Mouse (Mus musculus): ENCODE results near the gene Sgms2. TPM values are rescaled to one million over a fixed set of nuclear protein-coding genes. Genes with fewer than 3 reads are reported as not detected.

Gene Sgms2
- polyA plus RNA-seq, 1 experiment: not detected

GRCm38 (mm10) chr3:131347831-131348578 lies 143.2 kb downstream of the Sgms2 start:
- no peak for TF ChIP-seq GATA1 (IDR thresholded peaks at IDR 0.05; ENCODE audit: low read length)

GRCm38 (mm10) chr3:131345903-131346302 lies 145.3 kb downstream of the Sgms2 start:
- TF ChIP-seq GATA1 (IDR thresholded peaks at IDR 0.05; ENCODE audit: low read length): no peak

- TF ChIP-seq GATA1 (IDR thresholded peaks at IDR 0.05; ENCODE audit: low read length): no peak
Observed at GRCm38 (mm10) chr3:131343311-131343710, 147.9 kb downstream of the Sgms2 start.

- TF ChIP-seq GATA1 (IDR thresholded peaks at IDR 0.05; ENCODE audit: low read length): no peak
Observed at GRCm38 (mm10) chr3:131340885-131341284, 150.3 kb downstream of the Sgms2 start.

- TF ChIP-seq GATA1 (IDR thresholded peaks at IDR 0.05; ENCODE audit: low read length): no peak
Observed at GRCm38 (mm10) chr3:131339280-131339679, 151.9 kb downstream of the Sgms2 start.

- TF ChIP-seq GATA1 (IDR thresholded peaks at IDR 0.05; ENCODE audit: low read length): no peak
Observed at GRCm38 (mm10) chr3:131336629-131337028, 154.6 kb downstream of the Sgms2 start.

GRCm38 (mm10) chr3:131335117-131335547 lies 156.1 kb downstream of the Sgms2 start:
- TF ChIP-seq GATA1 (IDR thresholded peaks at IDR 0.05; ENCODE audit: low read length): no peak

GRCm38 (mm10) chr3:131327189-131327588 lies 164.0 kb downstream of the Sgms2 start:
- TF ChIP-seq GATA1 (IDR thresholded peaks at IDR 0.05; ENCODE audit: low read length): no peak

- TF ChIP-seq GATA1 (IDR thresholded peaks at IDR 0.05; ENCODE audit: low read length): no peak
Observed at GRCm38 (mm10) chr3:131326637-131327036, 164.6 kb downstream of the Sgms2 start.

GRCm38 (mm10) chr3:131322081-131322815 lies 169.0 kb downstream of the Sgms2 start:
- TF ChIP-seq GATA1 (IDR thresholded peaks at IDR 0.05; ENCODE audit: low read length): no peak

GRCm38 (mm10) chr3:131320184-131320583 lies 171.0 kb downstream of the Sgms2 start:
- no peak for TF ChIP-seq GATA1 (IDR thresholded peaks at IDR 0.05; ENCODE audit: low read length)

GRCm38 (mm10) chr3:131318211-131318610 lies 173.0 kb downstream of the Sgms2 start:
- TF ChIP-seq GATA1 (IDR thresholded peaks at IDR 0.05; ENCODE audit: low read length): no peak

GRCm38 (mm10) chr3:131317126-131317525 lies 174.1 kb downstream of the Sgms2 start:
- no peak for TF ChIP-seq GATA1 (IDR thresholded peaks at IDR 0.05; ENCODE audit: low read length)

GRCm38 (mm10) chr3:131315957-131316510 lies 175.2 kb downstream of the Sgms2 start:
- TF ChIP-seq GATA1 (IDR thresholded peaks at IDR 0.05; ENCODE audit: low read length): no peak

GRCm38 (mm10) chr3:131312340-131312739 lies 178.9 kb downstream of the Sgms2 start:
- TF ChIP-seq GATA1 (IDR thresholded peaks at IDR 0.05; ENCODE audit: low read length): no peak

GRCm38 (mm10) chr3:131310572-131310971 lies 180.6 kb downstream of the Sgms2 start:
- no peak for TF ChIP-seq GATA1 (IDR thresholded peaks at IDR 0.05; ENCODE audit: low read length)

Data from G1E-ER4 (cell line).